Mouse (Mus musculus) embryonic fibroblast, embryonic 13.5 days (primary cell): ENCODE results near the gene Lrig2. TPM values are rescaled to one million over a fixed set of nuclear protein-coding genes. Genes with fewer than 3 reads are reported as not detected.

Experiments
- H3K27ac ChIP-seq: 2 replicates; pipeline ENCODE4 v1.5.1; 2012; ENCODE audit warnings: low read length, control low read depth, inconsistent platforms; ENCODE audit not compliant: insufficient read depth
- H3K4me1 ChIP-seq: 2 replicates; pipeline ENCODE4 v1.6.1; 2011; ENCODE audit warnings: low read length; ENCODE audit not compliant: control insufficient read depth, insufficient read depth
- H3K4me3 ChIP-seq: 2 replicates; pipeline ENCODE4 v1.5.1; 2011; ENCODE audit warnings: mild to moderate bottlenecking, control low read depth, low read length; ENCODE audit not compliant: insufficient read depth
- CTCF ChIP-seq: IDR thresholded peaks from 2 replicates; pipeline ENCODE4 v1.5.1; 2011; ENCODE audit warnings: mild to moderate bottlenecking, control low read depth, low read length, moderate library complexity, borderline replicate concordance; ENCODE audit not compliant: insufficient read depth
- POLR2A ChIP-seq: IDR thresholded peaks from 2 replicates; pipeline ENCODE4 v1.6.1; 2011; ENCODE audit warnings: low read depth, mild to moderate bottlenecking, control low read depth, low read length, moderate library complexity
- polyA plus RNA-seq: library from polyadenylated mRNA; stranded (reverse); fragments of >200 nt; gene quantifications from 2 replicates; pipeline ENCODE4 v1.2.4, GENCODE M21; 2011; ENCODE audit warnings: low read depth; ENCODE audit not compliant: missing spikeins, insufficient read length

Lrig2 gene
- polyA plus RNA-seq, 1 experiment: 18.5 TPM

DNA sequence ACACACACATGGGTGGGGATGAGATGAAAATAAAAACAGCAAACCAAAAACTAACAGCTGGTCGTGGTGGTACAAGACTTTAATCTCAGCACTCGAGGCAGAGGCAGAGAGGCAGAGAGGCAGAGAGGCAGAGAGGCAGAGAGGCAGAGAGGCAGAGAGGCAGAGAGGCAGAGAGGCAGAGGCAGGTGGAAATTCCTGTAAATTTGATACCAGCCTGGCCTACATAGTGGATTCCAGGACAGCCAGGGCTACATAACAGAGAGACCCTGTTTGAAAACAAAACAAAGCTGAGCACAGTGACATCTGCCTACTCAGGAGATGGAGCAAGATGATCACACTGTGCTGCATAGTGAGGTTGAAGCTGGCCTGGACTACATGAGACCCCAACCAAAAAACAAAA is 64.5 kb downstream of the Lrig2 start:
- H3K4me1 ChIP-seq: no peaks in the 10 kb centered on the region
- TF ChIP-seq POLR2A (no peak), CTCF (no peak)
- no peak overlapping the region for H3K4me3 ChIP-seq
- H3K27ac ChIP-seq: no peak overlapping the region

DNA sequence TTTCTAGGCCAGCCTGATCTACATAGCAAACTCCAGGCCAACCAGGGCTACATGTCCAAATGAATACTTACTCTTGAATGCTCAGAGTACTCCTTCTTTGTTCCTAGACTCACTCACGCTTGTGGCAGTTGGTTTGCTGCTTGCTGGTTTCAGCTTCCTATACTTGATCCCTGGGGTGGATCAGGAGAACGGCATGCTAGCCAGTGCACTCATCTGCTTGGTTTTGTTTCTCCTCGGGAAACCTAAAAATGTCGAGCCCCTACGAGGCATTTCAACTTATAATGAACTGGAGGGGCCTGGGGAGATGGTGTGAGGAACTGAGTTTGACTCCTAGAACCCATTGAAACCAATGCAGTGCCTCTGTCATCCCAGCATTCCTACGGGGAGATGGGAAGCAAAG is 65.0 kb downstream of the Lrig2 start:
- H3K27ac ChIP-seq: no peak overlapping the region
- TF ChIP-seq POLR2A (no peak), CTCF (no peak)
- no peaks in the 10 kb centered on the region for H3K4me1 ChIP-seq
- H3K4me3 ChIP-seq: no peak overlapping the region

DNA sequence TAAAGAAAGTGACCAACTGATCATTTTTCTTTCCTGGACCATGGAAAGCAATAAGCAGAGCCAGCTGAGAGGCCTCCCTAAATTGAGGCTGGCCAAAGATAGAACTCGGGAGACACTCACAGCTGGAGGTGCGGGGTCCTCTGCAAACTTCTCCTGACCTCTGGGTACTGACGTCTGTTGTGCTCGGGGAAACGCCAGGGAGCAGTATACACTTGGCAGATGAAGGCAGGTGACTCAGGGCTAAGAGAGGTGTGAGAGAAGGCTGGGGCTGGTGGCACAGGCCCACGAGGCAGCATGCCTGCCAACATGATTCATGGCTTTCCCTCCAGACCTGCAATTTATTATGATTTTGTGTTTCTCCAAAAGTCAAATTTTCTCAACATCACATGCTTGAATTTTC is 66.1 kb downstream of the Lrig2 start:
- Histone ChIP-seq H3K4me1 (no peaks in the 10 kb centered on the region), H3K27ac (no peak overlapping the region), H3K4me3 (no peak overlapping the region)
- no peak; the same call in 1 of the 2 replicates for TF ChIP-seq CTCF
- TF ChIP-seq POLR2A: no peak

DNA sequence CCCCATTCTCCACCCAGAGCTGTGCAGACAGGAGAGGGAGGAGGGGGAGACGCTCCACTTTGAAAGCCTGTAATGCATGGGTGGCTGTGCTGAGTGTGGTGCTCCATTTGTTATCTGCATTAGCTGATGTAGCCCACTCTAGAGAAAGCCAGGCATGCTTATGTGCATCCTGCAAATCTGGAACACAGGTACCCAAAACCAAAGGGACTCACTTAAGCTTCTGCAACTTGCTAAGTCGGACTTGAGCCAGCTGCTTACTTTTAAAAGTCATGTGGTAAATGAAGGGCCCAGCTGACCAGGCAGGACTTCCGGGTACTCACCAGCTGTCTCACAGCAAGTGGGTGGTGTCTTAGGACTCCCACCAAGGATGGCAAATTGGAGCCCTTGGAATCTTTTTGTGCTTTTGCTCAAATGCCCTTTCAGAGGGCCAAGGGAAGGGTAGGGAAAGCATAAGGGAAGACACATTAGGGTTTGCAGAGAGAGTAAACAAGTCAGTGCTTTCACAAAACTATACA is 66.7 kb downstream of the Lrig2 start:
- no peaks in the 10 kb centered on the region for H3K4me1 ChIP-seq
- no peak overlapping the region for H3K27ac ChIP-seq
- TF ChIP-seq CTCF (no peak), POLR2A (no peak)
- no peak overlapping the region for H3K4me3 ChIP-seq

DNA sequence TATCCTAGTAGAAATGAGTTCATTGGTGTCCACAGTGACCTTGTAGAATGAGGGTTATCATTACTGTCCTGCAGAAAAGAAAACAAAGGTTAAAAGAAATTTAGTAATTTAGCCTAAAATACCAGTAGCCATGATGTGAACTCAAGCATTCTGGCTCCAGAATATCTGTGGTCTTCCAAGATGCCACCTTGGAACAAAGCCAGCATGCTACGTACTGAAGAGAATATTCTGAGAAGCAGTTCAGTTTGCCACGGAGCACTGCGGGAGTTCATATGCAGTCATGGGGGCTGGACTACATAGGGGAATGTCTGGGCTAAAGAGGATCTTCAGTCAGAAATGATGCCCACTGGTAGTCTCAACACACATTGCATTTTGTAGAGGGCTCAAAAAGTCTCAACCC is 67.6 kb downstream of the Lrig2 start:
- no peak overlapping the region for H3K27ac ChIP-seq
- no peaks in the 10 kb centered on the region for H3K4me1 ChIP-seq
- H3K4me3 ChIP-seq: no peak overlapping the region
- TF ChIP-seq POLR2A (no peak), CTCF (no peak)

DNA sequence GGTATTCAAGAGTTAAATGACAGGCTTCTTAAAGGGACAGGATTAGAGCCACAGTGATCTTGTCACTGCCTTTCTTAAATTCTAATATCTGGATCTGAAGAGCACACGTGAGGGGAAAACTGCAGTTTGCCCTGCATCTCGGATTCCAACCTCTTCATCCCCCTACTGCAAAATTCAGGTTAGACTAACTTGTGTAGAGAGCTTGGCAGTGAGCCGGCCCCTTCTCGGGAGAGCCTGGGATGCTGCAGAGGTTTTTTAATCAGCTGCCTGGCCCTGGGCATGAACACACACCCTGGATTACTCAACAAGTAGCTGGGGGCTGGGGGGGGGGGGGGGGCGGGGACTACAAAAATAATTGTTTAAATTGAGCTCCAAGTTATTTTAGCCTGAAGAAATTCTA is 69.4 kb downstream of the Lrig2 start:
- Histone ChIP-seq H3K4me1 (no peaks in the 10 kb centered on the region), H3K27ac (no peak overlapping the region), H3K4me3 (no peak overlapping the region)
- TF ChIP-seq CTCF: no peak
- TF ChIP-seq POLR2A: no peak

DNA sequence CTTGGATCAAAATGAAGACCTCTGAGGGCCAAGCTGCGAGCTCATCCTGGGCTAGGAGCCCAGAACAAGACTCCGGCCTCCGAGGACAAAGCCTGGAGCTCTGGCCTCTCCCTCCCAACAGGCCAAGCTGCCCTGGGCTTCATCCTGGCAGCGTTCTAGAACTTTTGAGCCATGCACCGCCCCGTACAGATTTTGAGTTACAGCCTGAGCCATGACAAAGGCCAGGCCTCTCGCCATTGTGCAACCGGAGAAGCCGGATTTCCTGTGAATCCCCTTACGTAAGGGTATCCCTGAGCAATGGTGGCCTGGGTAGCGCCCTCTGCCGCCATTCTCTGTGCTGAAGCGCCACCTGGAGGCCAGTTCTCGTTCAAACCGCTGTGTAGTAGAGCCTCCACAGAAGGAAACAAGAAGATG is 69.8 kb downstream of the Lrig2 start:
- Histone ChIP-seq H3K4me1 (no peaks in the 10 kb centered on the region), H3K27ac (no peak overlapping the region), H3K4me3 (no peak overlapping the region)
- TF ChIP-seq CTCF (peak; percentile 82), POLR2A (no peak)

DNA sequence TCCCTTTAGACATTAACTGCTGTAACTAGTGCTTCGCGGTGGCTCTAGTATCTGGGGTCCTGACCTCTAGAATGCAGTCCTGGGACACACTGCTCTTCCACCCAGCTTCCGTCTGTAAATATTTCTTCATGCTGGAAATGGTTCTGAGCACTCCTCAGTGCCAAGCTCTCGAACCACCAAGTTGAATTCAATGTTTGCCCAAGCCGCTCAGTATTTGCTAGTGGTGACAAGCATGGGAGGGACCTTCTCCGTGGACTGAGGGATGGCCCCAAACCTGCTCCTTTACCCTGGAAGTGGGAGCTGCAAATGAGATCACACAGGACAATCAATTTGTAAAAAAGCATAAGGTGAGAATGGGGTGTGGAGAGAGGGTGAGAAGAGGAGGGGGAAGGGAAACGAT is 70.3 kb downstream of the Lrig2 start:
- Histone ChIP-seq H3K4me1 (no peaks in the 10 kb centered on the region), H3K27ac (no peak overlapping the region), H3K4me3 (no peak overlapping the region)
- TF ChIP-seq POLR2A (no peak), CTCF (no peak)

DNA sequence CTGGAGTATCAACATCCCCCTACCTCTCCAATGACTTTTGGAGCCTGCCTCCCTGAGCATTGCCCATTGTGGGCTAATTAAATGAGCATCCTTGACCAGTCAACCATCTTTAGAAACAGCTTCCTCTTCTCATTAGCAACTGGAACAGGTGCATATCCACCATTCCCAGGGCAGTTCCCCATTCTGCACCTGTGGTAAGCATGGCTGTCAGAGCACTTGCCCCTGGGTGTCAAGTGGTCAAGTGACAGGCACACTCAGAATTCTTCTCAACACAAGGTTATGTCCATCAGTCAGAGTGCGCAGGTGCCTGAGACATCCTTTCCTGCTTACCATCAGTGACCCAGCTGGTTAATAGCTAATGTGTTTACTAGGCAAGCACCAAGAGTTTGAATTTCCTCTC is 72.9 kb downstream of the Lrig2 start:
- TF ChIP-seq POLR2A (no peak), CTCF (no peak)
- Histone ChIP-seq H3K4me1 (no peaks in the 10 kb centered on the region), H3K4me3 (no peak overlapping the region), H3K27ac (no peak overlapping the region)

DNA sequence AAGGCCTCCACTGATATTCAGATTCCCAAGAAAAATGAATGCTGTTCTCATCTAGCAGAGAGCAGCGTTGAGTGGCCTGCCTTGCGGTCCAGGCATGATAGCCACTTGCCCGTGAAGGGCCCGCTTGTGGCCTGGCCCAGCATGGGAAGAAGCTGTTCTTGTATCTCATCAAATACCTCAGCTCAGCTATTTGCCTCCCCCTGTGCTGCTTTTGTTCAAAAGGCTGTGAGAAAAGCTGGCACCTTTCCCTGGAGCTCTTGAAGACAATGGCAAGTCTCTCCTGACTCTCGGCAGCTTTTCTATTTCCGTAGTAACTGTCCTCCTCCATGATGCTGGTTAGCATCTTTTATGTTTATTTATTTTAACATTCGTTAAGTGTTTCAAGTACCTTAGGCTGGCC is 74.1 kb downstream of the Lrig2 start:
- H3K27ac ChIP-seq: no peak overlapping the region
- TF ChIP-seq POLR2A: no peak
- TF ChIP-seq CTCF: no peak
- H3K4me3 ChIP-seq: no peak overlapping the region
- no peaks in the 10 kb centered on the region for H3K4me1 ChIP-seq

DNA sequence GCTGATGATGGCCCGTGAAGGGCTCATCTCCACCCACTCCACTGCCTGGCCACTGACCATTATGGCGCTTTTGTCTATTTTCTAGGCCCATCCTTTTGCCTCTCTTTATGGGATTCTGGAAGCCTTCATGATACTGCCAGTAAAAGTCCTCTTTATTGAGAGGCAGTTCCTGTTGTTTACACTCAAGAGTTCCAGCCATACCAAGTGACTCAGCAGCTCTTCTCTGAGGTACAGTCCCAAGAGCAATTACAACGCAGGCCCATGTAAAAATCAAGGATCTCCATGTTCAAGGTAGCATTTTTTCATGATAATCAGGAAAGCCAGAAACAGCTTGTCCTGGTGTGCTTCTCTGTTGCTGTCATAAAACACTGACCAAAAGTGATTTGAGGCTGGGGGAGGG is 75.8 kb downstream of the Lrig2 start:
- Histone ChIP-seq H3K4me1 (no peaks in the 10 kb centered on the region), H3K27ac (no peak overlapping the region), H3K4me3 (no peak overlapping the region)
- no peak for TF ChIP-seq POLR2A
